Mouse (Mus musculus) left cerebral cortex, adult 2 months (tissue): ENCODE results near the gene Borcs5. TPM values are rescaled to one million over a fixed set of nuclear protein-coding genes. Genes with fewer than 3 reads are reported as not detected.
A peak's percentile ranks its signal among the peaks of the same experiment; 100 is the strongest.

Experiments
- DNase-seq, 2 experiments: peaks; one replicate each; pipeline ENCODE4 v3.0.0; 2021 to 2022; ENCODE audit warnings: low spot score in 2 of 2, mixed read lengths in 1 of 2; ENCODE audit errors: extremely low spot score in 1 of 2
- H3K27ac ChIP-seq: fragments of 200-600 bp; 2 replicates; pipeline ENCODE4 v1.8.1; 2022
- H3K4me3 ChIP-seq: fragments of 200-600 bp; 2 replicates; pipeline ENCODE4 v1.8.1; 2022
- CTCF ChIP-seq: fragments of 200-600 bp; IDR thresholded peaks from 2 replicates; pipeline ENCODE4 v1.8.1; 2022; ENCODE audit warnings: antibody characterized with exemption, mild to moderate bottlenecking, moderate library complexity
- intact Hi-C: fragments of 180-260 bp; cut with DNase I; formaldehyde crosslinking; loops from one replicate; pipeline ENCODE4 v1.15.1; 2025
- long read RNA-seq, 2 experiments: library from polyadenylated mRNA; stranded (forward); transcript quantifications; one replicate each; pipeline ENCODE4 v2.0.0; 2021; ENCODE audit warnings: borderline mapping rate in 2 of 2
- total RNA-seq, 2 experiments: library from RNA; stranded (reverse); gene quantifications; 2 replicates each; pipeline ENCODE4 v1.2.3; 2021

The Borcs5 gene
- total RNA-seq = 10 to 100 TPM; 34.1 to 37.6 TPM
- long read RNA-seq, experiment 1, transcript Borcs5-201 (4 exons, 1,764 nt) = major isoform, 55 of 60 reads
- long read RNA-seq, experiment 1, partial matches to known transcripts = 1 of 60 reads
- long read RNA-seq, experiment 1, other reads (novel, unspliced or antisense) = 4 of 60 reads
- long read RNA-seq, experiment 2, transcript Borcs5-201 (4 exons, 1,764 nt) = major isoform, 35 of 36 reads
- long read RNA-seq, experiment 2, partial matches to known transcripts = 0 of 36 reads
- long read RNA-seq, experiment 2, other reads (novel, unspliced or antisense) = 1 of 36 reads

- Histone ChIP-seq H3K4me3 (no peak within 1 kb of the TSS), H3K27ac (no peak within 1 kb of the TSS)
- intact Hi-C loops = no loop called here
- no peak for DNase-seq
- no peak for TF ChIP-seq CTCF
Observed at GRCm38 (mm10) chr6:134639210-134639609, at the start of gene Borcs5. Gene Borcs5 (plus strand): TSS chr6:134639510.

- Histone ChIP-seq H3K4me3 (no peak overlapping the region), H3K27ac (no peak overlapping the region)
- DNase-seq = no peak
- intact Hi-C loops = no loop called here
- no peak for TF ChIP-seq CTCF
Observed at GRCm38 (mm10) chr6:134591614-134592013, 47.7 kb upstream of the Borcs5 start.

GRCm38 (mm10) chr6:134594569-134595442 lies 44.5 kb upstream of the Borcs5 start:
- no peak for DNase-seq
- intact Hi-C loops = no loop called here
- no peak for TF ChIP-seq CTCF
- no peak overlapping the region for H3K27ac ChIP-seq
- H3K4me3 ChIP-seq = no peak overlapping the region

- DNase-seq = no peak
- TF ChIP-seq CTCF = no peak
- intact Hi-C loops = no loop called here
- no peak overlapping the region for H3K27ac ChIP-seq
- H3K4me3 ChIP-seq = no peak overlapping the region
Observed at GRCm38 (mm10) chr6:134597651-134598229, 41.6 kb upstream of the Borcs5 start.

- intact Hi-C loops = no loop called here
- DNase-seq = no peak
Observed at GRCm38 (mm10) chr6:134599239-134599638, 40.1 kb upstream of the Borcs5 start.

GRCm38 (mm10) chr6:134601130-134601529 lies 38.2 kb upstream of the Borcs5 start:
- H3K27ac ChIP-seq = no peak overlapping the region
- no peak for DNase-seq
- intact Hi-C loops = no loop called here
- no peak for TF ChIP-seq CTCF
- no peak overlapping the region for H3K4me3 ChIP-seq

More at GRCm38 (mm10) chr6:134599239-134599638, 40.1 kb upstream of the Borcs5 start:
- TF ChIP-seq CTCF = no peak
- Histone ChIP-seq H3K4me3 (no peak overlapping the region), H3K27ac (no peak overlapping the region)

- Histone ChIP-seq H3K4me3 (no peak overlapping the region), H3K27ac (no peak overlapping the region)
- intact Hi-C loops = no loop called here
- no peak for TF ChIP-seq CTCF
- no peak for DNase-seq
Observed at GRCm38 (mm10) chr6:134601766-134602165, 37.5 kb upstream of the Borcs5 start.

GRCm38 (mm10) chr6:134602371-134603003 lies 36.8 kb upstream of the Borcs5 start:
- DNase-seq = no peak
- Histone ChIP-seq H3K27ac (no peak overlapping the region), H3K4me3 (no peak overlapping the region)
- no peak for TF ChIP-seq CTCF
- intact Hi-C loops = no loop called here

GRCm38 (mm10) chr6:134605196-134605595 lies 34.1 kb upstream of the Borcs5 start:
- no peak for DNase-seq
- Histone ChIP-seq H3K4me3 (no peak overlapping the region), H3K27ac (no peak overlapping the region)
- intact Hi-C loops = loop anchor here (5.0 kb wide), 3 partner anchors 38 to 138 kb away; partner anchors contain the start of gene Lrp6
- TF ChIP-seq CTCF = no peak

GRCm38 (mm10) chr6:134606540-134606939 lies 32.8 kb upstream of the Borcs5 start:
- no peak for TF ChIP-seq CTCF
- intact Hi-C loops = loop anchor here (2.0 to 5.0 kb wide), 4 partner anchors 39 to 182 kb away; partner anchors contain the start of gene Lrp6
- Histone ChIP-seq H3K4me3 (no peak overlapping the region), H3K27ac (no peak overlapping the region)
- no peak for DNase-seq

GRCm38 (mm10) chr6:134606949-134607746 lies 32.2 kb upstream of the Borcs5 start:
- Histone ChIP-seq H3K4me3 (no peak overlapping the region), H3K27ac (no peak overlapping the region)
- peak; percentile 65 for TF ChIP-seq CTCF
- no peak for DNase-seq
- intact Hi-C loops = loop anchor here (2.0 to 5.0 kb wide), 4 partner anchors 40 to 182 kb away; partner anchors contain the start of gene Lrp6
